In genomic region chr16:59715524-59715923, GRCm38 (mm10) we compare ENCODE assay signal across 26 mouse cellular contexts.
"Had no signal": no experiment of that assay in that cellular context is flagged by ENCODE, and none has a peak within 500 bp of the region (broad histone marks: within the 10 kb centered on the region; RNA-seq: fewer than 3 reads in every experiment).

No protein-coding gene starts in this region.

- H3K4me1 ChIP-seq: liver, embryonic 15.5 days; lung, embryonic 15.5 days; megakaryocyte, embryonic 14.5 days; midbrain, embryonic 10.5 days; midbrain, embryonic 12.5 days; neural tube, embryonic 13.5 days; neural tube, embryonic 15.5 days; stomach, embryonic 15.5 days had no signal

- H3K4me2 ChIP-seq: liver, embryonic 15.5 days; lung, embryonic 15.5 days; midbrain, embryonic 12.5 days; neural tube, embryonic 13.5 days; neural tube, embryonic 15.5 days; stomach, embryonic 15.5 days had no signal

- H3K4me3 ChIP-seq: liver, embryonic 15.5 days; lung, embryonic 15.5 days; megakaryocyte, embryonic 14.5 days; midbrain, embryonic 10.5 days; midbrain, embryonic 12.5 days; myocyte; neural tube, embryonic 13.5 days; neural tube, embryonic 15.5 days; stomach, embryonic 15.5 days had no signal

- DNase-seq: liver, postnatal 0 days; lung, adult 2 months; lung, postnatal 14 days; lung, postnatal 36 days; midbrain, embryonic 14.5 days; retina, postnatal 1 day; right cerebral cortex, adult 18-20 months; right cerebral cortex, postnatal 25 days; right cerebral cortex, postnatal 4 days; spleen, adult 18-20 months; thymus, adult 2 months; thymus, postnatal 25 days; thymus, postnatal 4 days had no signal

- H3K27me3 ChIP-seq: liver, embryonic 15.5 days; lung, embryonic 15.5 days; megakaryocyte, embryonic 14.5 days; midbrain, embryonic 12.5 days; neural tube, embryonic 13.5 days; neural tube, embryonic 15.5 days; stomach, embryonic 15.5 days had no signal

- H3K36me3 ChIP-seq: liver, embryonic 15.5 days; lung, embryonic 15.5 days; midbrain, embryonic 10.5 days; midbrain, embryonic 12.5 days; neural tube, embryonic 13.5 days; neural tube, embryonic 15.5 days; stomach, embryonic 15.5 days had no signal

- H3K9me3 ChIP-seq: liver, embryonic 15.5 days; lung, embryonic 15.5 days; megakaryocyte, embryonic 14.5 days; midbrain, embryonic 10.5 days; midbrain, embryonic 12.5 days; neural tube, embryonic 13.5 days; neural tube, embryonic 15.5 days; stomach, embryonic 15.5 days had no signal

- H3K9ac ChIP-seq: liver, embryonic 15.5 days; liver, postnatal 0 days; lung, embryonic 15.5 days; midbrain, embryonic 12.5 days; neural tube, embryonic 13.5 days; neural tube, embryonic 15.5 days; stomach, embryonic 15.5 days had no signal

- H3K27ac ChIP-seq: liver, embryonic 15.5 days; lung, embryonic 15.5 days; macrophage; midbrain, embryonic 10.5 days; midbrain, embryonic 12.5 days; neural tube, embryonic 13.5 days; neural tube, embryonic 15.5 days; stomach, embryonic 15.5 days; stomach, postnatal 0 days had no signal

- ATAC-seq: liver, postnatal 0 days; lung, postnatal 0 days; midbrain, embryonic 16.5 days had no signal
